Mouse (Mus musculus) megakaryocyte, embryonic 14.5 days (primary cell): ENCODE measurements around the gene Nploc4. TPM values are rescaled to one million over a fixed set of nuclear protein-coding genes. Genes with fewer than 3 reads are reported as not detected.

Source experiments
- H3K27me3 ChIP-seq: replicated peaks from 2 replicates; pipeline ENCODE3; 2012; ENCODE audit warnings: inconsistent platforms
- H3K36me3 ChIP-seq: replicated peaks from 2 replicates; pipeline ENCODE3; 2012; ENCODE audit warnings: low read length, inconsistent platforms, mixed read lengths
- H3K4me1 ChIP-seq: 2 replicates; pipeline ENCODE4 v1.6.1; 2012; ENCODE audit warnings: inconsistent platforms
- H3K4me3 ChIP-seq: replicated peaks from 2 replicates; pipeline ENCODE3; 2012; ENCODE audit warnings: moderate library complexity, mild to moderate bottlenecking, inconsistent platforms
- H3K9me3 ChIP-seq: 2 replicates; pipeline ENCODE4 v1.6.1; 2012; ENCODE audit warnings: inconsistent platforms
- FLI1 ChIP-seq: IDR thresholded peaks from 2 replicates; pipeline ENCODE4 v1.6.1; 2012; ENCODE audit warnings: low read length, inconsistent platforms, mixed read lengths
- GATA1 ChIP-seq: IDR thresholded peaks from 3 replicates; pipeline ENCODE4 v1.6.1; 2012; ENCODE audit warnings: mixed read lengths, low read length, inconsistent platforms, borderline replicate concordance
- polyA plus RNA-seq: library from polyadenylated mRNA; stranded (reverse); fragments of >175 nt; gene quantifications from 2 replicates; pipeline ENCODE4 v1.2.3, GENCODE M21; 2012; ENCODE audit warnings: low replicate concordance; ENCODE audit not compliant: insufficient read depth

Gene Nploc4
- polyA plus RNA-seq: 56.7 and 150 TPM in 2 replicates

- Histone ChIP-seq H3K27me3 (no peaks in the 10 kb centered on the region), H3K36me3 (peaks cover 32% of the 10 kb centered on the region), H3K9me3 (no peaks in the 10 kb centered on the region), H3K4me1 (peaks cover 24% of the 10 kb centered on the region), H3K4me3 (peak within 1 kb of the TSS; percentile 98)
- no peak for TF ChIP-seq GATA1
- no peak for TF ChIP-seq FLI1
Observed at GRCm38 (mm10) chr11:120437152-120437856, at the start of gene Nploc4. Gene Nploc4, minus strand, starts transcription at chr11:120437708.

- Histone ChIP-seq H3K4me3 (peak overlapping the region; percentile 99), H3K4me1 (peaks cover 61% of the 10 kb centered on the region), H3K27me3 (no peaks in the 10 kb centered on the region), H3K36me3 (peaks cover 77% of the 10 kb centered on the region), H3K9me3 (no peaks in the 10 kb centered on the region)
- TF ChIP-seq FLI1 (no peak), GATA1 (no peak)
Observed at GRCm38 (mm10) chr11:120485251-120485650, 47.7 kb upstream of the Nploc4 start.

GRCm38 (mm10) chr11:120484265-120484981 lies 46.9 kb upstream of the Nploc4 start, which contains the start of gene Mrpl12:
Gene Mrpl12, plus strand, starts transcription at chr11:120484613.
- H3K4me1 ChIP-seq: peaks cover 53% of the 10 kb centered on the region
- no peaks in the 10 kb centered on the region for H3K27me3 ChIP-seq
- no peak for TF ChIP-seq GATA1
- TF ChIP-seq FLI1: no peak
- no peaks in the 10 kb centered on the region for H3K9me3 ChIP-seq
- peaks cover 80% of the 10 kb centered on the region for H3K36me3 ChIP-seq
- H3K4me3 ChIP-seq: peak within 1 kb of the TSS; percentile 99

GRCm38 (mm10) chr11:120483448-120483934 lies 46.0 kb upstream of the Nploc4 start:
- peaks cover 82% of the 10 kb centered on the region for H3K36me3 ChIP-seq
- H3K27me3 ChIP-seq: no peaks in the 10 kb centered on the region
- peak overlapping the region; percentile 99 for H3K4me3 ChIP-seq
- peaks cover 45% of the 10 kb centered on the region for H3K4me1 ChIP-seq
- no peak for TF ChIP-seq GATA1
- TF ChIP-seq FLI1: no peak
- no peaks in the 10 kb centered on the region for H3K9me3 ChIP-seq

- H3K27me3 ChIP-seq: no peaks in the 10 kb centered on the region
- TF ChIP-seq FLI1 (no peak), GATA1 (no peak)
- H3K36me3 ChIP-seq: peaks cover 84% of the 10 kb centered on the region
- H3K4me1 ChIP-seq: peaks cover 28% of the 10 kb centered on the region
- H3K4me3 ChIP-seq: no peak overlapping the region
- H3K9me3 ChIP-seq: no peaks in the 10 kb centered on the region
Observed at GRCm38 (mm10) chr11:120472052-120472451, 34.5 kb upstream of the Nploc4 start.

- Histone ChIP-seq H3K9me3 (no peaks in the 10 kb centered on the region), H3K4me1 (peaks cover 36% of the 10 kb centered on the region), H3K36me3 (peaks cover 73% of the 10 kb centered on the region), H3K4me3 (peak overlapping the region; percentile 99), H3K27me3 (no peaks in the 10 kb centered on the region)
- no peak for TF ChIP-seq GATA1
- TF ChIP-seq FLI1: no peak
Observed at GRCm38 (mm10) chr11:120467736-120468092, 30.2 kb upstream of the Nploc4 start.

GRCm38 (mm10) chr11:120467051-120467735 lies 29.7 kb upstream of the Nploc4 start, which contains the start of gene Arl16:
Gene Arl16, minus strand, starts transcription at chr11:120467607.
- Histone ChIP-seq H3K4me3 (peak within 1 kb of the TSS; percentile 99), H3K36me3 (peaks cover 73% of the 10 kb centered on the region), H3K9me3 (no peaks in the 10 kb centered on the region), H3K4me1 (peaks cover 36% of the 10 kb centered on the region), H3K27me3 (no peaks in the 10 kb centered on the region)
- TF ChIP-seq GATA1 (no peak), FLI1 (no peak)

GRCm38 (mm10) chr11:120465521-120465920 lies 28.0 kb upstream of the Nploc4 start:
- TF ChIP-seq GATA1 (no peak), FLI1 (no peak)
- Histone ChIP-seq H3K4me3 (peak overlapping the region; percentile 1), H3K4me1 (peaks cover 39% of the 10 kb centered on the region), H3K9me3 (no peaks in the 10 kb centered on the region), H3K27me3 (no peaks in the 10 kb centered on the region), H3K36me3 (peaks cover 73% of the 10 kb centered on the region)

GRCm38 (mm10) chr11:120464365-120464764 lies 26.9 kb upstream of the Nploc4 start:
- no peak overlapping the region for H3K4me3 ChIP-seq
- TF ChIP-seq FLI1: no peak
- TF ChIP-seq GATA1: no peak
- H3K27me3 ChIP-seq: no peaks in the 10 kb centered on the region
- peaks cover 44% of the 10 kb centered on the region for H3K4me1 ChIP-seq
- H3K9me3 ChIP-seq: no peaks in the 10 kb centered on the region
- peaks cover 70% of the 10 kb centered on the region for H3K36me3 ChIP-seq

GRCm38 (mm10) chr11:120463536-120463935 lies 26.0 kb upstream of the Nploc4 start:
- Histone ChIP-seq H3K36me3 (peaks cover 64% of the 10 kb centered on the region), H3K27me3 (no peaks in the 10 kb centered on the region), H3K9me3 (no peaks in the 10 kb centered on the region), H3K4me3 (no peak overlapping the region), H3K4me1 (peaks cover 44% of the 10 kb centered on the region)
- TF ChIP-seq GATA1: no peak
- no peak for TF ChIP-seq FLI1
